Mouse (Mus musculus) spleen, adult 12 weeks (tissue): Measurements from ENCODE around the gene Otud4.
"Not testable (repeated sequence)": the region's sequence is repeated elsewhere in the genome, so short reads cannot be mapped to it uniquely, and the experiment has no call there.

Source experiments
- DNase-seq: peaks from one replicate; pipeline ENCODE4 v3.0.0; 2022; ENCODE audit warnings: low spot score

Otud4 gene

GRCm38 (mm10) chr8:79639586-79640451 lies at the start of gene Otud4:
Otud4 (plus strand) TSS chr8:79639618.
- DNase-seq = peak; percentile 54

GRCm38 (mm10) chr8:79600962-79601361 lies 38.5 kb upstream of the Otud4 start:
- no peak for DNase-seq

GRCm38 (mm10) chr8:79603204-79603603 lies 36.2 kb upstream of the Otud4 start:
- DNase-seq = not testable (repeated sequence)

- no peak for DNase-seq
These were observed 33.2 kb upstream of the Otud4 start for GRCm38 (mm10) chr8:79606225-79606624.

- DNase-seq = no peak
These were observed 32.6 kb upstream of the Otud4 start for GRCm38 (mm10) chr8:79606751-79607300.

GRCm38 (mm10) chr8:79608701-79609100 lies 30.7 kb upstream of the Otud4 start:
- no peak for DNase-seq

- no peak for DNase-seq
These were observed 29.1 kb upstream of the Otud4 start for GRCm38 (mm10) chr8:79610268-79610667.

DNA sequence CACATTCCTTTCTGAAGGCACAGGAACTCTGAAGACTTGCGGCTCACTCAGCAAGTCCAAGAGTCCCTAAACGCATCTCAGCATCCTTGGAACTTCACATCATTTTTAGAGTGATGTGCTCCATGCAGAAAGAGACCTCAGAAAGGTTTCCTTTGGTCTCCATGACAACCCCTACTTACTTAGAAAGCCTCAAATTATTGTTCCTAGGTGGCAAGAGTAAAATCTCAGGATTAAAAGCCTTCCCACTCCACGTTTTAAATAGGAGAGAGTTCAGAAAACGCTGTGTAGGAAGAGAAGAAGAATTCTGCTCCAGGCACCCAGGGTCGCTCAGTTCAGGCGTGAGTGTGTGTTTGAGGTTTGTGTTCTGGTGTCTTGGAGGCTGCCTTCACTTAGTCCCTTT lies 27.1 kb upstream of the Otud4 start:
- no peak for DNase-seq

- no peak for DNase-seq
These were observed 26.5 kb upstream of the Otud4 start for GRCm38 (mm10) chr8:79612965-79613364.

- no peak for DNase-seq
These were observed 23.6 kb upstream of the Otud4 start for GRCm38 (mm10) chr8:79615741-79616350.

DNA sequence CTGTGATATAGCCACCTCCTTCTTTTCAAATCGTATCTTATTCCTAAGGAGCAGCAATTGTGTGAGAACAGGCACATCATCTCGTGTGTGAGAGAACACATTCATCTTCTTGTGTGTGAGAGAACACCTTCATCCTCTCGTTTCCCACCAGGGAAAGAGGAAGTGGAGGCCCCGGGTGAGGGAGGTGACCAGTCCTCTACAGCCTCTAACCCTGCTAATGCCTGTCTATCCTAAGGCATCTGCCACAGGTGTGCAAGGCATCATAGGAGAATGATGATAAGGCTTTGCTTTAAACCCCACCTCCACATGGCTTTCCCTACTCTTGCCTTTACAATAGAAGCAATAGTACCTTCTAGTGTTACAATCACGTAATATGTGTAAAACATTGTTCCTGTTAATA lies 20.5 kb upstream of the Otud4 start:
- no peak for DNase-seq

DNA sequence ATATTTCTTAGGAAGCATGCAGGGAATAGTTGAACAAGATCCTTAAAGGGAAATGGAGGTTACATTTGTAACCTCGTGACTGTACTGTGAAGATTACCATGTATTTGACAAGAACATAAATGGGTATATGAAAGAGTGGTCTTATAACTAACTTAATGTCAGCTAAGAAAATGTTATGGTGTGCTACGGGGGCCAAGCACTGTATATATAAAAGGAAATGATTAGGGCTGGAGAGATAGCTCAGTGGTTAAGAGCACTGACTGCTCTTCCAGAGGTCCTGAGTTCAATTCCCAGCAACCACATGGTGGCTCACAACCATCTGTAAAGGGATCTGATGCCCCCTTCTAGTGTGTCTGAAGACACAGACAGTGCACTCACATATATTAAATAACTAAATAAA lies 20.1 kb upstream of the Otud4 start:
- no peak for DNase-seq

GRCm38 (mm10) chr8:79620000-79620399 lies 19.4 kb upstream of the Otud4 start:
- DNase-seq = no peak

GRCm38 (mm10) chr8:79620489-79621276 lies 18.7 kb upstream of the Otud4 start:
- no peak for DNase-seq

DNA sequence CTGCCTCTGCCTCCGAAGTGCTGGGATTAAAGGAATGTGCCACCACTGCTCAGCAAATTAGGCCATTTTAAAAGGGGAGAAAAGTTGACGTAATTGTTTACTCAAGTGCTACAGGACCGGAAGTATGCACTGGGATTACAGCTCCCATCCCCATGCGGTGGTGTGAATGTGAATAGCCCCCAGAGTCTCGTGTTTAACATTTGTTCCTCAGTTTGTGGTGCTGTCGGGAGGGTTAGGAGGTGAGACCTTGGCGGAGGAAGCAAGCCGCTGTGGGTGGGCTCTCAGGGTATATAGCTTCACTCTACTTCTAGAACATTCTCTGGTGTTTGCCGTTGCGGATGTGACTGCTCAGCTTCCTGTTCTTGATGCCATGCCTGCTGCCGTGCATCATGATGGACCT lies 17.1 kb upstream of the Otud4 start:
- no peak for DNase-seq

DNA sequence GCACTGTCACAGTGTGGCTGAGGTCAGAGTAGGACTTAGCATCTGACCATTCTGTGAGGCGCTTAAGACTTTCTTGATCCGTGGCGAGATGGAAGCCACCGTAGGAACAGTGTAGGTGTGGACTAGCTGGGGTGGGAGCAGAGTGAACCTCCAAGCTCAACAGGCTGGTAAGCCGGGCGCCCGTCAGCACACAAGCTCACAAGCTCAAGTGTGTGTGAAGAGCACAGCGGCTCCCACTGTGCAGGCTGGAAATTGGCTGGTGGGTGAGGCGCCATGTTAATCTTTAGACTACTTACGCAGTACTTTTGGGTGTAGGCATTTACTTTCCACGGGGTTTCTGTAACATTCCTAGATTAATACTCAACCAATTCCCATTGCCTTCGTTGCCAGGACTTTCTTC lies 16.1 kb upstream of the Otud4 start:
- DNase-seq = no peak

DNA sequence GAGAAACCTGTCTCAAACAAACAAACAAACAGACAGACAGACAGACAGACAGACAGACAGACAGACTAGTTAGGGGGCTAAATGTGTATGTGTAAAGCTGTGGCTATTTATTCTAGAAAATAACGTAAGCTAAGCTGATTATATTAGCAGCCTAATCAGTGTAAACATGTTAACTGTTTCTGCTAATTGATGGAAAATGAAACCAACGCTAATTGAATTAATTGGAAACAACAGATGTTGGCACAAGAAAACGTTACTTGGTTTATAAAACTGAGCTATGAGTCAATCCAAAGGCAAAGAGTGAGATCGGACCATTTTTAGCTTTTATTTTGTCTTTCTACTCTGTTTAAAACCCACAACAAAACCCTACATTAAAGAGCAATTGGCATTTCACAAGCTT lies 15.0 kb upstream of the Otud4 start:
- no peak for DNase-seq

DNA sequence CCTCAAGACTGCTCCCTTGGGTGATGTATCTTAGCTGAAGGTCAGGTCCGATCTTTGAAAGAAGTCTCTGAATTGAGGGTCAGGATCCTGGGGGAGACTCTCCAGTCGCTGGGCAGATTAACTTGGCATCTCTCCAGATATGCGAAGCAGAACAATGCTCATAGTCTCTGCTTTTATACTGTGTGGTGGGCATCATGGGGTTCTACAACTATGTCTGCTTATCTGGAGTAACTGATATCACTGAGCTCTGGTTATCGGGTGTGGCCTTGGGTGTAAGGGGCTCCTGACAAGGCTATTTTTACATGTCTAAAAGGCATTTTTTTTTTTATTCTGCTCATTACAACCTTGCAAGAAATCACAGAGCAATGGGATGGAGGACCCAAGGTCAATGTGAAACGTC lies 13.2 kb upstream of the Otud4 start:
- no peak for DNase-seq

DNA sequence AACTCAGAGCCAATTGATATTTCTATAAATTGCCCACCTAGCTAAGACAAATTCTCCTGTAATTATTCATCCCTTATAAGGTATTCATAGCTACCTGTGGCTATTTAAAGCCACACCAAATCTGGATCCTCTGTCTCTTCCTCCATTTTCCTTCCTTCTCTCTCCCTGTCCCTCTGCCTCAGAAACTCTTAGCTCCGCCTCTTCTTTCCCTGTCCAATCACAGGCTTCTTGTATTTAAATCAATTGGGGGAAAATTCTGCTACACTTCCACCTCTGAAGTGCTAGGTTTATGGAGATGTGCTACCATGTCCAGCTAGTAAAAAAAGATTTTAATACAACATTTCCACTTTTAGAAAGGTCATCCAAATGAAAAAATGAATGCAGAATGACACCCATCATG lies 3.9 kb upstream of the Otud4 start:
- no peak for DNase-seq

- no peak for DNase-seq
These were observed 3.3 kb upstream of the Otud4 start for GRCm38 (mm10) chr8:79636151-79636550.

DNA sequence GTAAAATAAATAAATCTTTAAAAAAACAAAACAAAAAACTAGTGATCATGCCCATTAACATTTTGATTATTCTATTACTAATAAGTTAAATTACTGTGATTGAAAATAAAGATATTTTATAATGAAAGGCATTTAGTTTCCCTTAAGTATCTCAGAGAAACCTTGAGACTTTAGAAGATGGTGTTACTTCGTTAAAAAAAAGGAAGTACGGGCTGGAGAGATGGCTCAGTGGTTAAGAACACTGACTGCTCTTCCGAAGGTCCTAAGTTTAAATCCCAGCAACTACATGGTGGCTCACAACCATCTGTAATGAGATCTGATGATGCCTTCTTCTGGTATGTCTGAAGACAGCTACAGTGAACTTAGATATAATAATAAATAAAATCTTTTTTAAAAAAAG lies 2.2 kb upstream of the Otud4 start:
- DNase-seq = no peak

GRCm38 (mm10) chr8:79638001-79638706 lies 1.3 kb upstream of the Otud4 start:
- DNase-seq = no peak
